Mouse (Mus musculus): ENCODE results near the gene Hdhd5.

GRCm38 (mm10) chr6:120546292-120546691, 15.2 kb upstream of the Hdhd5 start:
- TF ChIP-seq CTCF (IDR thresholded peaks at IDR 0.05; ENCODE audit: low read depth) (no peak), EP300 (IDR thresholded peaks at IDR 0.05; ENCODE audit: low read depth) (no peak)

Data from heart, postnatal 0 days (tissue).